Mouse (Mus musculus) embryonic facial prominence, embryonic 14.5 days (tissue): Measurements from ENCODE around the gene Trpc5. TPM values are rescaled to one million over a fixed set of nuclear protein-coding genes. Genes with fewer than 3 reads are reported as not detected.

ENCODE experiments used
- ATAC-seq: fragments of 200-750 bp; cut with Nextera tagmentation; 2 replicates; pipeline ENCODE4 v1.8.0; 2017; ENCODE audit warnings: low read depth, moderate number of reproducible peaks, moderate TSS enrichment
- DNase-seq: peaks from one replicate; pipeline ENCODE4 v3.0.0-alpha.2; 2015; ENCODE audit warnings: low spot score
- H3K27ac ChIP-seq: fragments of 300-500 bp; sonication (generic); replicated peaks from 2 replicates; pipeline ENCODE4 v1.5.1; 2014; ENCODE audit warnings: low read depth, mild to moderate bottlenecking, low read length, moderate library complexity
- H3K27me3 ChIP-seq: fragments of 300-500 bp; sonication (generic); replicated peaks from 2 replicates; pipeline ENCODE4 v1.6.1; 2014; ENCODE audit warnings: low read length; ENCODE audit not compliant: control insufficient read depth, insufficient read depth
- H3K36me3 ChIP-seq: fragments of 300-500 bp; sonication (generic); 2 replicates; pipeline ENCODE4 v1.6.1; 2014; ENCODE audit warnings: low read length, mixed read lengths; ENCODE audit not compliant: control insufficient read depth, insufficient read depth
- H3K4me1 ChIP-seq: fragments of 300-500 bp; sonication (generic); 2 replicates; pipeline ENCODE4 v1.6.1; 2014; ENCODE audit warnings: antibody characterized with exemption, low read length; ENCODE audit not compliant: control insufficient read depth, insufficient read depth
- H3K4me2 ChIP-seq: fragments of 300-500 bp; sonication (generic); 2 replicates; pipeline ENCODE4 v1.6.1; 2014; ENCODE audit warnings: low read depth, mild to moderate bottlenecking, low read length, moderate library complexity, mixed read lengths
- H3K4me3 ChIP-seq: fragments of 300-500 bp; sonication (generic); 2 replicates; pipeline ENCODE4 v1.5.1; 2014; ENCODE audit warnings: low read depth, mild to moderate bottlenecking, low read length
- H3K9ac ChIP-seq: fragments of 300-500 bp; sonication (generic); 2 replicates; pipeline ENCODE4 v1.6.1; 2014; ENCODE audit warnings: low read depth, mild to moderate bottlenecking, low read length, moderate library complexity, mixed read lengths
- H3K9me3 ChIP-seq: fragments of 300-500 bp; sonication (generic); 2 replicates; pipeline ENCODE4 v1.6.1; 2016; ENCODE audit warnings: low read length; ENCODE audit not compliant: control insufficient read depth
- WGBS: fragments of 180-500 bp; shearing (Covaris S2); extraction: QIAGEN DNeasy Blood & Tissue Kit; methylation state at CpG from one replicate; pipeline ENCODE4 v1.1.7; 2014; 5-methylcytosine and 5-hydroxymethylcytosine counted together
- polyA plus RNA-seq: library from polyadenylated mRNA; unstranded; fragments of >200 nt; fragmentation: Nextera tagmentation; extraction: Ambion mirVana; gene quantifications from 2 replicates; pipeline ENCODE4 v1.2.1, GENCODE M21; 2014

The Trpc5 gene
- polyA plus RNA-seq, 1 experiment from 2014 or later = 0.99 TPM

DNA sequence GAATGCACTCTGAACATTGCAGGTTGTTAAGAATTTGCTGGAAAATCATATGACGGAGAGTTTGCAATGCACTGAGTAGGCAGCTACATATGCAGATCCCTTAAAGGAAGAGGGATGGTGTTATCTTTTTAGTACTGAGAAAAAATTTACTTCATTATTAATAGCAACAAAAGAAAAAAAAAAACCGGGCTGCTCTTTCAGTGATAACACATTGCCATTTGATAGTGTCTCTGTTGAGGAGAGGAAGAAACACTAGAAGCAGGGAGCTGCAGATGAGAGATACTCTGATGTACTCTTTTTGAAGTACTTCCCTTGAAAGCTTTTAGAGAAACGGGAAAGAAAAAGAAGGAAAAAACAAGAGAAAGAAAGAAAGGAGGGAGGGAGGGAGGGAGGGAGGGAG lies 43.2 kb downstream of the Trpc5 start:
- H3K9ac ChIP-seq = no peak overlapping the region
- no peak overlapping the region for H3K4me3 ChIP-seq
- no peaks in the 10 kb centered on the region for H3K4me1 ChIP-seq
- no peak overlapping the region for H3K4me2 ChIP-seq
- WGBS = 61% methylated on average over 3 of the region's 3 CpGs
- DNase-seq (no peak), ATAC-seq (no peak)
- H3K27ac ChIP-seq = no peak overlapping the region
- no peaks in the 10 kb centered on the region for H3K27me3 ChIP-seq
- no peaks in the 10 kb centered on the region for H3K36me3 ChIP-seq
- H3K9me3 ChIP-seq = no peaks in the 10 kb centered on the region

DNA sequence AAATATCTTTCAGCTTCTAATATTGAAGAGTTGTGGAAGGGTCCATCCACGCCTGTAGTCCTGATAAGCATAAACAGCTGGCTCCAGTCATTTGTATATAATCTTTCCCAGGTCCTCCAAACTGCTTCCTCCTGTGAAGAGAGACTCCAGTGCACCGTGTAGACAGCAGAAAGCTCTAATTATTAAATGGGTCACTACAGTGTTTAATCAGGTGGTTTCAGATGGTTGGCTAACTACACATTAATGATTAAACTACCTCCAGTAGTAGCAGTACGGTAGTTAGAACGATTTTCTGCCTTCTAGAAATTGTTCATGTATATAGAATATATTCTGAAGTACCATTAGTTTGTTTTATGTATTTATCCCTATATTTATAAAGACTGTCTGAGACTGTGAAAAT lies 75.2 kb downstream of the Trpc5 start:
- no peaks in the 10 kb centered on the region for H3K4me1 ChIP-seq
- 57% methylated on average over 4 of the region's 4 CpGs for WGBS
- no peaks in the 10 kb centered on the region for H3K9me3 ChIP-seq
- no peak for DNase-seq
- H3K36me3 ChIP-seq = no peaks in the 10 kb centered on the region
- no peak for ATAC-seq
- H3K4me3 ChIP-seq = no peak overlapping the region
- H3K27ac ChIP-seq = no peak overlapping the region
- no peak overlapping the region for H3K9ac ChIP-seq
- no peak overlapping the region for H3K4me2 ChIP-seq
- no peaks in the 10 kb centered on the region for H3K27me3 ChIP-seq

DNA sequence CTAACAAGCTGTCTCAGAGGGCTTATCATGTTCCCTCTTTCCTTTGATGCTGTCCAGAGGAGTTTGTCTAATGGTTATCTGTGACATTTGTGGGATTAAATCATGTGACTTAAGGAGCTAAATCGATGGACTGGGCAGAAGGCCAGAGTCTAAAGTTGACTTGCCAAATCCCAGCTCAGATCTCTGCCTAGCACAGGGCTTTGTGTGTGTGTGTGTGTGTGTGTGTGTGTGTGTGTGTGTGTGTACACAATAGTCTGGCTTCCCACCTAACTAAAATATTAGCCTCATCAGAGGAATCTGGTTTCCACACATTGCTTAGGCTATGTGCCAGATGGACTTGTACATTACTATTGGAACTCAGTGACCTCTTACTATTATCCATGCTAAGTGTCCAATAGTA lies 151.5 kb downstream of the Trpc5 start:
- H3K36me3 ChIP-seq = no peaks in the 10 kb centered on the region
- H3K9ac ChIP-seq = no peak overlapping the region
- H3K4me2 ChIP-seq = no peak overlapping the region
- no peak overlapping the region for H3K4me3 ChIP-seq
- 27% methylated on average over 1 of the region's 1 CpGs for WGBS
- no peaks in the 10 kb centered on the region for H3K9me3 ChIP-seq
- no peaks in the 10 kb centered on the region for H3K4me1 ChIP-seq
- peak; percentile 50 for DNase-seq
- 0 out of 2 replicates have a peak, but pooled peaks have one; percentile 44 for ATAC-seq
- H3K27me3 ChIP-seq = 0 out of 2 replicates have a peak, but pooled peaks cover 3% of the 10 kb centered on the region
- no peak overlapping the region for H3K27ac ChIP-seq

DNA sequence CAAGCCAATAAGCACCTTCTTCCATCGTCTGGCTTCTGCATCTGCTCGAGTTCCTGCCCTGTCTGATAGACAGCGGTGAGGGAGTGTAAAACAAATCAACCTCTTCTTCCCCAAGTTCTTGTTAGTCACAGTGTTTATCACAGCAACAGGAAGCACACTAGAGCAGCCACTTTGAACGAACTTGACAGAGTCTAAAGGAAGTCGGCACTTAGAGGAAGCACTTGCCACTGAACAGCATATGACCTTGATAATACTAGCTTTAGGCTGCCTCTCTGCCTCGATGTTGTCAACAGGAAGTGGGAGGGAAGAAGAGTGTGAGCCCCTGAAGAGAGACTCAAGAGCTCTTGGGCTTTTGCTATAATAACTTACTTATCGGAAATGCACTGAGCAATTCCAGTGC lies 161.9 kb downstream of the Trpc5 start:
- Histone ChIP-seq H3K4me1 (no peaks in the 10 kb centered on the region), H3K36me3 (no peaks in the 10 kb centered on the region), H3K27me3 (peaks cover 4% of the 10 kb centered on the region), H3K4me3 (no peak overlapping the region), H3K9me3 (no peaks in the 10 kb centered on the region), H3K9ac (no peak overlapping the region), H3K4me2 (no peak overlapping the region), H3K27ac (no peak overlapping the region)
- WGBS = 82% methylated on average over 7 of the region's 7 CpGs
- no peak for ATAC-seq
- DNase-seq = no peak

DNA sequence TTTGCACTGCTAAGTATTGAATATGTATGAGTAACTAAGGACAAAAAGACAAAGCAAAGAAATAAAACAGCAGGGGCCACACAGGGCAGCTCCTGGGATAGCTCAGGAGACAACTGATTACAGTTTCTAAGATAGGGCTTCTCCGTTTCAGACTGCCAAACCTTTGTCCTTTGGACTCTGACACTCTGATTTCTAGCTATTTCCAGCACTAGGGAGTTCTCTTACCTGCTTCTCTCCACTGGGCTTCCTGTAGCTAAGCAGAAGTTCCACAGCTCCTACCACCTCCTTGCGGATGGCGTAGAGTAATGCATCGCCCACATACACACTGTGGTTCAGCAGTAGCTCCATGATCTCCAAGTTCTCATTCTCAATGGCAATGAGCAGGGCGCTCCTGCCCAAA lies 164.7 kb downstream of the Trpc5 start:
- Histone ChIP-seq H3K27ac (no peak overlapping the region), H3K9me3 (no peaks in the 10 kb centered on the region), H3K9ac (no peak overlapping the region), H3K27me3 (peaks cover 4% of the 10 kb centered on the region), H3K4me3 (no peak overlapping the region), H3K36me3 (no peaks in the 10 kb centered on the region), H3K4me2 (no peak overlapping the region), H3K4me1 (no peaks in the 10 kb centered on the region)
- DNase-seq = no peak
- ATAC-seq = no peak
- WGBS = 79% methylated on average over 5 of the region's 5 CpGs

DNA sequence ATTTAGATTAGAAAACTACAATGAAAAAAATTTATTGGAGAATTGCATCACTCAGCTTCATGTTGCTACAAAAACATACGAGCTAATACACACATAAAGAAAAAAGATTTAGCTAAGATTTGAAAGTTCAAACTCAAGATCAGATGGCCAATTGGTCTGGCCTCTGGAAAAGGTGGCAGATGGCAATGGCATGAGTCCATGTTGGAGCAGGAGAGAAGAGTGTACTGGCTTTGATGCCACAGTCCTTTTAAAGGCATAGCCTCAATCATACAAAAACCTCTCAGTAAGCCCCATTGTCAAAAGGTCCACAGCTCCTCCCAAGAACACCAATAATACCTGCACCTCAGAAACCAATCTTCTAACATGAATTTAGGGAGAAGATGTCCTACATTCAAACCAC lies 196.6 kb downstream of the Trpc5 start:
- ATAC-seq (no peak), DNase-seq (no peak)
- H3K9me3 ChIP-seq = no peaks in the 10 kb centered on the region
- no peak overlapping the region for H3K4me3 ChIP-seq
- H3K9ac ChIP-seq = no peak overlapping the region
- H3K36me3 ChIP-seq = no peaks in the 10 kb centered on the region
- WGBS = 67% methylated on average over 1 of the region's 1 CpGs
- no peaks in the 10 kb centered on the region for H3K27me3 ChIP-seq
- H3K27ac ChIP-seq = no peak overlapping the region
- no peaks in the 10 kb centered on the region for H3K4me1 ChIP-seq
- H3K4me2 ChIP-seq = no peak overlapping the region

DNA sequence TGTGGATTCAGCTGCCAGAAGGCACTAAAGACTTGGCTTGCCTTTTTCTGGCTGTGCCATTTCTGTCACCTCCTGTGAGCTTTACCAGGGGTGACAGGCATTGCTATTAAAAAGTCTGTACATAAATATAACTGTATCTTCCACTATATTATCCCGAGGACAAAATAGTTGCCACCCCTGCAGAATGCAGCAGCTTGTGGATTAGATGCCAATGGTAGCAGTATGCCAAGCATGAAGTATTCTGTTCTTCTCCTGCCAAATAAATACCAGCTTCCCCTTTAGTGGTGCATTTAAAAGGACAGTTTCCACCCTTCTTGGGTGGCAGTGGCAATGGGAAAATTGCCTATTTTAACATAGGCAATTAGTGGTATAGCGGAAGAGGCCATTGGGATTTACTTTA lies 223.6 kb downstream of the Trpc5 start:
- H3K4me1 ChIP-seq = no peaks in the 10 kb centered on the region
- 79% methylated on average over 2 of the region's 2 CpGs for WGBS
- no peak for DNase-seq

DNA sequence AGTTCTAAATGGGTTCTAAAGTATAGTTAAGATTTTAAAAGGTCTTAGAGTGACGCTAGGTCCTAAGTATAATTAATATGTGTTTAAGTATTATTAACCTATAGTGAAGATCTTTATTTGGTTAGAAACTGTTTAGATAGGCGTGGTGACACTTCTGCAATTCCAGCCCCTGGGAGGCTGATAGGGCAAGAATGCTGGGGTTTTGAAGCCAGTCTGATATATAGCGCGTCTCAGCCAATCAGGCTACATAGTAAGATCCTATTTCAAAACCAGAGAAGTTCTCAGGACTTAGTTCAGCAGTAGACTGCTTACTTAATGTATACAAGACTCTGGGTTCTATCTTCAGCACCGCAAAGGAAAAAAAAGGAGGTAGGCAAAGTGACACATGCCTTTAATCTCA lies 231.7 kb downstream of the Trpc5 start, which contains the start of gene Trpc5os:
Trpc5os (plus strand) TSS at position 301 of the 400 bp plus-strand sequence.
- no peak for ATAC-seq
- Histone ChIP-seq H3K27me3 (no peaks in the 10 kb centered on the region; the same call in 1 of the 2 replicates), H3K9ac (no peak within 1 kb of the TSS), H3K36me3 (no peaks in the 10 kb centered on the region), H3K4me3 (no peak within 1 kb of the TSS), H3K9me3 (no peaks in the 10 kb centered on the region), H3K4me2 (no peak within 1 kb of the TSS), H3K4me1 (no peaks in the 10 kb centered on the region), H3K27ac (no peak within 1 kb of the TSS)
- DNase-seq = no peak
- WGBS = 81% methylated on average over 5 of the region's 5 CpGs

More for the DNA sequence above, 223.6 kb downstream of the Trpc5 start:
- no peak for ATAC-seq
- no peak overlapping the region for H3K4me3 ChIP-seq
- H3K9ac ChIP-seq = no peak overlapping the region
- peaks cover 6% of the 10 kb centered on the region; the same call in 1 of the 2 replicates for H3K27me3 ChIP-seq
- H3K27ac ChIP-seq = no peak overlapping the region
- no peak overlapping the region for H3K4me2 ChIP-seq
- H3K36me3 ChIP-seq = no peaks in the 10 kb centered on the region
- no peaks in the 10 kb centered on the region for H3K9me3 ChIP-seq

DNA sequence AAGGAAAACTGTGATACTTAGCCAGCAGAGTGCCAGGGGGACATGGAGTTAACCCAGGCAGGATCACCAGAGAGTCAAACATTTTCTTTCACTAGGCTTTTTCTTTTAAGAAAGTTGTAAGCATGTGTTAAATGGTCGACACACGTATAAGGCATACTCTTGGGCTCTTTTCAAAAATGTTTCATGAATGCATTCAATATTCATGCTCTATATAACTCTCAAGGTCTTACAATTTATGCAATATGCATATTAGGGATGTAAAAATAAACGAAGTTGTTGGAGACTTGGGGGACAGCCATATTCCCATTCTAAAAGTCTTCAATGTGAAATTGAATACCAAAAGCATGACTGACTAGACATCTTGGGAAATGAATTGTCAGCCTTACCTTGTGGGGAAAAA lies 264.1 kb downstream of the Trpc5 start:
- no peaks in the 10 kb centered on the region for H3K4me1 ChIP-seq
- no peaks in the 10 kb centered on the region for H3K36me3 ChIP-seq
- WGBS = 78% methylated on average over 3 of the region's 3 CpGs
- ATAC-seq (no peak), DNase-seq (no peak)
- no peak overlapping the region for H3K9ac ChIP-seq
- H3K4me2 ChIP-seq = no peak overlapping the region
- peaks cover 3% of the 10 kb centered on the region; the same call in 1 of the 2 replicates for H3K27me3 ChIP-seq
- no peak overlapping the region for H3K4me3 ChIP-seq
- no peaks in the 10 kb centered on the region for H3K9me3 ChIP-seq
- no peak overlapping the region for H3K27ac ChIP-seq
